Mouse (Mus musculus): Measurements from ENCODE around the gene Trpm2. TPM values are rescaled to one million over a fixed set of nuclear protein-coding genes. Genes with fewer than 3 reads are reported as not detected.
A peak's percentile ranks its signal among the peaks of the same experiment; 100 is the strongest.
"Not testable (repeated sequence)": the region's sequence is repeated elsewhere in the genome, so short reads cannot be mapped to it uniquely, and the experiment has no call there.

Trpm2 gene
- polyA plus RNA-seq (2017; shearing (Covaris generic)), result under 1 TPM in 2 of 3 experiments, not detected in 1; 0.13 to 0.59 TPM

- ATAC-seq, result no peak
Measured at GRCm38 (mm10) chr10:77970481-77970880, at the start of gene Trpm2. Gene Trpm2 (minus strand): TSS chr10:77970563.

GRCm38 (mm10) chr10:78019984-78020383, 49.6 kb upstream of the Trpm2 start:
- ATAC-seq, result not testable (repeated sequence)

- ATAC-seq, result no peak
Measured at GRCm38 (mm10) chr10:78019291-78019690, 48.9 kb upstream of the Trpm2 start.

- ATAC-seq, result peak; percentile 99
Measured at GRCm38 (mm10) chr10:78018797-78019203, 48.4 kb upstream of the Trpm2 start.

- ATAC-seq, result no peak
Measured at GRCm38 (mm10) chr10:78016366-78016765, 46.0 kb upstream of the Trpm2 start.

- no peak for ATAC-seq
Measured at GRCm38 (mm10) chr10:78015489-78015888, 45.1 kb upstream of the Trpm2 start.

GRCm38 (mm10) chr10:78012661-78013495, 42.5 kb upstream of the Trpm2 start:
- ATAC-seq, result no peak

GRCm38 (mm10) chr10:78011116-78011515, 40.8 kb upstream of the Trpm2 start:
- ATAC-seq, result not testable (repeated sequence)

GRCm38 (mm10) chr10:78010335-78010734, 40.0 kb upstream of the Trpm2 start:
- no peak for ATAC-seq

- ATAC-seq, result no peak
Measured at GRCm38 (mm10) chr10:78009945-78010293, 39.6 kb upstream of the Trpm2 start, which contains the start of gene Pfkl. Gene Pfkl (minus strand): TSS chr10:78010083.

- ATAC-seq, result peak; percentile 91
Measured at GRCm38 (mm10) chr10:78009184-78009944, 39.0 kb upstream of the Trpm2 start.

GRCm38 (mm10) chr10:78008169-78008568, 37.8 kb upstream of the Trpm2 start:
- no peak for ATAC-seq

GRCm38 (mm10) chr10:78007203-78007602, 36.8 kb upstream of the Trpm2 start:
- no peak for ATAC-seq

GRCm38 (mm10) chr10:78005791-78006438, 35.6 kb upstream of the Trpm2 start:
- ATAC-seq, result no peak

- no peak for ATAC-seq
Measured at GRCm38 (mm10) chr10:78004479-78005100, 34.2 kb upstream of the Trpm2 start.

GRCm38 (mm10) chr10:78002316-78002715, 32.0 kb upstream of the Trpm2 start:
- ATAC-seq, result no peak

GRCm38 (mm10) chr10:78001796-78002195, 31.4 kb upstream of the Trpm2 start:
- no peak for ATAC-seq

GRCm38 (mm10) chr10:78000200-78000599, 29.8 kb upstream of the Trpm2 start:
- no peak for ATAC-seq

- no peak for ATAC-seq
Measured at GRCm38 (mm10) chr10:77995639-77996038, 25.3 kb upstream of the Trpm2 start.

GRCm38 (mm10) chr10:77985775-77986174, 15.4 kb upstream of the Trpm2 start:
- ATAC-seq, result no peak

- ATAC-seq, result peak; percentile 98
Measured at GRCm38 (mm10) chr10:77984660-77985059, 14.3 kb upstream of the Trpm2 start.
